Mouse (Mus musculus): ENCODE results near the gene Lsm7.

DNA sequence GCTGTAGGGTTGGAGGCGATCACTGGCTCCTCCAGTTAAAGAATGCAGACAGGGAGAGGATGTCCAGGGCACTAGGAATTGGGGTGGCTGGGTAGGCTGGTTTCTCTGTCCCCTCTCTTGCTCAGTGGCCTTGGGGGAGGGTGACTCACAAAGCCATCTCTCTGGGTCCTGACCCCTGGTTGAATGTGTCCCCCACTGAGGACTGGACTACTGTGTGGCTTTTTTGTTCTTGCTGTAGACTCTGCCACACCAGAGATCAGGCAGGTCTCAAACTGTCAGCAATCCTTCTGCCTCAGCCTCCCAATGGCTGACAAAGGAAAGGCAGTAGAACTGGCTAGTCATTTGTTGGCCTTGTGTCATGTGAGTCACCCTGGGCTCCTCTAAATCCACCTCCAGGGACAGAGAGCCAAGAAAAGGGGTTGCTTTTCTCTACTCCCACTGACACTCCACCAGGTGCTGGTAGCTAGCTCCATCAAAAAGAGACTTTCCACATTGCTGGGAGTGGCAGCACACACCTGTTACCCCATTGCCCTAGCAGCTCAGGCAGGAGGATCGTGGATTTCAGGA is 16.6 kb downstream of the Lsm7 start:
- TF ChIP-seq CTCF (IDR thresholded peaks at IDR 0.05), result no peak
- TF ChIP-seq POLR2A (IDR thresholded peaks at IDR 0.05; ENCODE audit: insufficient read depth, low read depth, low read length), result no peak

All from heart, adult 2 months (tissue).